9 mouse cellular contexts compared by ENCODE assay signal in genomic region chr9:53934179-53934578, GRCm38 (mm10). TPM values are rescaled to one million over a fixed set of nuclear protein-coding genes. Genes with fewer than 3 reads are reported as not detected.
DNase-seq lines count a peak whose midpoint lies in the region; ATAC-seq and TF ChIP-seq lines count a peak whose summit lies in the region.
"Had no signal": no experiment of that assay in that cellular context is flagged by ENCODE, and none has a peak within 500 bp of the region (broad histone marks: within the 10 kb centered on the region; RNA-seq: fewer than 3 reads in every experiment).

No protein-coding gene starts in this region.

- H3K36me3 ChIP-seq in forebrain, embryonic 14.5 days (ENCODE audit: control insufficient read depth, insufficient read depth, low read length), result peaks cover 3% of the 10 kb centered on the region; the same call in 1 of the 2 replicates
- H3K36me3 ChIP-seq: heart, embryonic 15.5 days had no signal

- no peak for TF ChIP-seq POLR2A in brain, embryonic 14.5 days (IDR thresholded peaks at IDR 0.05; ENCODE audit: borderline replicate concordance, extremely low read depth, insufficient read depth, insufficient read length, poor library complexity, severe bottlenecking)

- 0 out of 2 replicates have a peak, but pooled peaks cover 3% of the 10 kb centered on the region for H3K4me1 ChIP-seq in forebrain, embryonic 14.5 days (ENCODE audit: control insufficient read depth, insufficient read depth, low read length)
- H3K4me1 ChIP-seq: heart, embryonic 15.5 days had no signal

- no peaks in the 10 kb centered on the region for H3K9me3 ChIP-seq in forebrain, embryonic 14.5 days (replicated peaks; ENCODE audit: control insufficient read depth, low read length)
- H3K9me3 ChIP-seq: heart, embryonic 15.5 days had no signal

- no peak overlapping the region for H3K4me2 ChIP-seq in forebrain, embryonic 14.5 days (ENCODE audit: low read length)
- H3K4me2 ChIP-seq: heart, embryonic 15.5 days had no signal

- no peak overlapping the region for H3K4me3 ChIP-seq in forebrain, embryonic 14.5 days (ENCODE audit: low read depth, low read length)
- H3K4me3 ChIP-seq: heart, embryonic 15.5 days had no signal

- H3K27ac ChIP-seq in forebrain, embryonic 14.5 days (ENCODE audit: low read depth, low read length), result no peak overlapping the region
- H3K27ac ChIP-seq: heart, embryonic 15.5 days had no signal

- H3K27me3 ChIP-seq in forebrain, embryonic 14.5 days (replicated peaks; ENCODE audit: control insufficient read depth, insufficient read depth, low read length), result no peaks in the 10 kb centered on the region
- H3K27me3 ChIP-seq: heart, embryonic 15.5 days had no signal

- DNase-seq in gastrocnemius, postnatal 10 days, result peak; percentile 8
- DNase-seq in gastrocnemius, adult 8-10 months (ENCODE audit: low spot score in 2 of 2), result no peak
- peak; percentile 16 for DNase-seq in 416B (ENCODE audit: low read depth)
- DNase-seq in brain, embryonic 14.5 days (ENCODE audit: low read depth), result peak; percentile 59
- DNase-seq in forebrain, embryonic 14.5 days (ENCODE audit: low spot score), result peak; percentile 39
- peak; percentile 47 for DNase-seq in left cerebral cortex, adult 11 months (ENCODE audit: low spot score)
- DNase-seq in ovary, postnatal 14 days (ENCODE audit: low spot score), result peak; percentile 10

- peak; percentile 65 for TF ChIP-seq CTCF in brain, embryonic 14.5 days (IDR thresholded peaks at IDR 0.05; ENCODE audit: borderline replicate concordance, extremely low read depth, insufficient read depth, insufficient read length)

- ATAC-seq in forebrain, embryonic 14.5 days, result no peak
- ATAC-seq in erythroblast, adult 5-6 weeks (replicated peaks; ENCODE audit: low FRiP score, poor library complexity, severe bottlenecking), result no peak

- 67% methylated on average over 13 of the region's 13 CpGs for WGBS in forebrain, embryonic 14.5 days

- H3K9ac ChIP-seq in forebrain, embryonic 14.5 days (ENCODE audit: low read length), result no peak overlapping the region
- H3K9ac ChIP-seq: heart, embryonic 15.5 days had no signal

RNA-seq across cellular contexts. Expression of gene Elmod1, which starts 40.9 kb away (rescaled TPM):
- total RNA-seq in gastrocnemius, postnatal 10 days (2021), result under 1 TPM in 1 of 2 experiments, not detected in 1; 0.45 TPM
- not detected for total RNA-seq in gastrocnemius, adult 8-10 months (2022)
- polyA plus RNA-seq in brain, embryonic 14.5 days (2012; rRNA removed), result 55.4 and 55.5 TPM in 2 replicates
- 11.6 and 19.5 TPM in 2 replicates for polyA plus RNA-seq in forebrain, embryonic 14.5 days (2014; fragmentation: Nextera tagmentation; extraction: Ambion mirVana)
- total RNA-seq in erythroblast, adult 5-6 weeks (2015; ENCODE audit: low replicate concordance), result not detected in 2 replicates
- 1.1 TPM in 1 of 2 replicates, not detected in the other for total RNA-seq in erythroblast, adult 5-6 weeks (2017; ENCODE audit: low replicate concordance)

Comparison
In these comparisons a context has a peak if more than half of its experiments do, and no peak if none do; other contexts are left out.
1. DNase-seq: peak in gastrocnemius, postnatal 10 days (single experiment), 416B (single experiment), brain, embryonic 14.5 days (single experiment), forebrain, embryonic 14.5 days (single experiment), left cerebral cortex, adult 11 months (single experiment) and ovary, postnatal 14 days (single experiment); none in gastrocnemius, adult 8-10 months (0 of 2).